Mouse (Mus musculus) midbrain, embryonic 16.5 days (tissue): ENCODE data around the gene Ssr2. TPM values are rescaled to one million over a fixed set of nuclear protein-coding genes. Genes with fewer than 3 reads are reported as not detected.

Experiments
- ATAC-seq: fragments of 200-750 bp; cut with Nextera tagmentation; 2 replicates; pipeline ENCODE4 v1.8.0; 2017; ENCODE audit warnings: moderate TSS enrichment
- H3K27ac ChIP-seq: fragments of 300-500 bp; sonication (generic); 2 replicates; pipeline ENCODE4 v1.5.1; 2014; ENCODE audit warnings: mild to moderate bottlenecking, low read length, mixed read lengths
- H3K27me3 ChIP-seq: fragments of 300-500 bp; sonication (generic); 2 replicates; pipeline ENCODE4 v1.6.1; 2014; ENCODE audit warnings: low read depth, low read length, mixed read lengths; ENCODE audit not compliant: control insufficient read depth, insufficient read depth
- H3K36me3 ChIP-seq: fragments of 300-500 bp; sonication (generic); 2 replicates; pipeline ENCODE4 v1.6.1; 2014; ENCODE audit warnings: mild to moderate bottlenecking, low read length, moderate library complexity, mixed read lengths; ENCODE audit not compliant: control insufficient read depth, insufficient read depth
- H3K4me1 ChIP-seq: fragments of 300-500 bp; sonication (generic); 2 replicates; pipeline ENCODE4 v1.6.1; 2014; ENCODE audit warnings: mild to moderate bottlenecking, low read length, mixed read lengths; ENCODE audit not compliant: control insufficient read depth, insufficient read depth
- H3K4me2 ChIP-seq: fragments of 300-500 bp; sonication (generic); 2 replicates; pipeline ENCODE4 v1.6.1; 2014; ENCODE audit warnings: mild to moderate bottlenecking, low read length, mixed read lengths
- H3K4me3 ChIP-seq: fragments of 300-500 bp; sonication (generic); 2 replicates; pipeline ENCODE4 v1.5.1; 2014; ENCODE audit warnings: low read depth, mild to moderate bottlenecking, low read length, moderate library complexity, mixed read lengths
- H3K9ac ChIP-seq: fragments of 300-500 bp; sonication (generic); 2 replicates; pipeline ENCODE4 v1.6.1; 2014; ENCODE audit warnings: low read depth, low read length, mixed read lengths
- H3K9me3 ChIP-seq: fragments of 300-500 bp; sonication (generic); replicated peaks from 2 replicates; pipeline ENCODE4 v1.6.1; 2014; ENCODE audit warnings: mild to moderate bottlenecking, low read length, mixed read lengths; ENCODE audit not compliant: control insufficient read depth, poor library complexity, severe bottlenecking
- WGBS: fragments of 180-500 bp; shearing (Covaris S2); extraction: QIAGEN DNeasy Blood & Tissue Kit; methylation state at CpG from one replicate; pipeline ENCODE4 v1.1.7; 2014; 5-methylcytosine and 5-hydroxymethylcytosine counted together
- polyA plus RNA-seq: library from polyadenylated mRNA; unstranded; fragments of >200 nt; fragmentation: Nextera tagmentation; extraction: Ambion mirVana; gene quantifications from 2 replicates; pipeline ENCODE4 v1.2.1, GENCODE M21; 2015

The Ssr2 gene
- polyA plus RNA-seq, 1 experiment from 2014 or later = 144 TPM

GRCm38 (mm10) chr3:88555731-88556130 lies 19.9 kb upstream of the Ssr2 start:
- Histone ChIP-seq H3K4me2 (no peak overlapping the region), H3K27ac (no peak overlapping the region), H3K36me3 (peaks cover 25% of the 10 kb centered on the region), H3K9ac (0 out of 2 replicates have a peak overlapping the region, but pooled peaks have one; percentile 28), H3K4me3 (no peak overlapping the region), H3K27me3 (no peaks in the 10 kb centered on the region), H3K9me3 (no peaks in the 10 kb centered on the region), H3K4me1 (peaks cover 26% of the 10 kb centered on the region)
- 97% methylated on average over 6 of the region's 6 CpGs for WGBS
- ATAC-seq = no peak

DNA sequence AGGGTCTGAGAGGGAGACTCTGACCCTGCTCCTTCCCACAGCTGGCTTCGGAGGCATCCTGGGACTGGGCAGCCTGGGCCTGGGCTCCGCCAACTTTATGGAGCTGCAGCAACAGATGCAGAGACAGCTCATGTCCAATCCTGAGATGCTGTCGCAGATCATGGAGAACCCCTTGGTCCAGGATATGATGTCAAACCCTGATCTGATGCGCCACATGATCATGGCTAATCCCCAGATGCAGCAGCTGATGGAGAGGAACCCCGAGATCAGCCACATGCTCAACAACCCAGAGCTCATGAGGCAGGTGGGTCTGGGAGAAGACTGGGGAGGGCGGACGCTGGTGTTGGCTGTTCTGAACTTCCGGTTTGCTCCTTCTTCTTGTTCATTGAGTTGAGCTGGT lies 19.1 kb upstream of the Ssr2 start:
- WGBS = 93% methylated on average over 8 of the region's 8 CpGs
- Histone ChIP-seq H3K9me3 (no peaks in the 10 kb centered on the region), H3K27ac (no peak overlapping the region), H3K9ac (no peak overlapping the region), H3K36me3 (peaks cover 29% of the 10 kb centered on the region), H3K4me1 (peaks cover 19% of the 10 kb centered on the region), H3K4me2 (no peak overlapping the region), H3K27me3 (no peaks in the 10 kb centered on the region), H3K4me3 (no peak overlapping the region)
- no peak for ATAC-seq

GRCm38 (mm10) chr3:88559596-88559995 lies 16.1 kb upstream of the Ssr2 start:
- H3K27ac ChIP-seq = no peak overlapping the region

DNA sequence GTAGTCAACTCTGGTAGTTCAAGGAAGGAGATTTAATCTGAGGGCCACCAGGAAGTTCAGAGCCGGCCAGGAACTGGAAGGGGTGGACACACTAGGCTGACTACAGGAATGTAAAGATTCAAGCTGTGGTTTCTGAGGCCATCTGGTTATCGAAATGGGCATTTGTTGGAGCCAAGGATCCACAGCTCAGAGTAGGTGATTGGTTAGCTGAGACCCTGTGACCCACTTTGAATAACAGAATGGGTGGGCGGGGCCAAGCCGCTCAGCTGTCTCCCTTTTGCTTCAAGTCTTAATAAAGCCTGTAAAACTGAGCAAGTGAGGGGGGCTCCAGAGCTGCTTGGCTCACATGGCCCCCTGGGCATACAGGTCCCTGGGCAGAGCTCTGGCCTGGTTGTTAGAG lies 13.7 kb upstream of the Ssr2 start:
- 56% methylated on average over 4 of the region's 4 CpGs for WGBS
- no peaks in the 10 kb centered on the region for H3K4me1 ChIP-seq
- H3K36me3 ChIP-seq = peaks cover 60% of the 10 kb centered on the region
- H3K4me2 ChIP-seq = no peak overlapping the region
- H3K9ac ChIP-seq = no peak overlapping the region
- no peak overlapping the region for H3K27ac ChIP-seq
- ATAC-seq = no peak
- no peaks in the 10 kb centered on the region for H3K9me3 ChIP-seq
- no peak overlapping the region for H3K4me3 ChIP-seq
- H3K27me3 ChIP-seq = no peaks in the 10 kb centered on the region

More at GRCm38 (mm10) chr3:88559596-88559995, 16.1 kb upstream of the Ssr2 start:
- Histone ChIP-seq H3K27me3 (no peaks in the 10 kb centered on the region), H3K4me1 (peaks cover 10% of the 10 kb centered on the region), H3K4me3 (no peak overlapping the region), H3K4me2 (no peak overlapping the region), H3K36me3 (peaks cover 43% of the 10 kb centered on the region), H3K9me3 (no peaks in the 10 kb centered on the region), H3K9ac (no peak overlapping the region)
- no peak for ATAC-seq
- WGBS = 94% methylated on average over 9 of the region's 9 CpGs

DNA sequence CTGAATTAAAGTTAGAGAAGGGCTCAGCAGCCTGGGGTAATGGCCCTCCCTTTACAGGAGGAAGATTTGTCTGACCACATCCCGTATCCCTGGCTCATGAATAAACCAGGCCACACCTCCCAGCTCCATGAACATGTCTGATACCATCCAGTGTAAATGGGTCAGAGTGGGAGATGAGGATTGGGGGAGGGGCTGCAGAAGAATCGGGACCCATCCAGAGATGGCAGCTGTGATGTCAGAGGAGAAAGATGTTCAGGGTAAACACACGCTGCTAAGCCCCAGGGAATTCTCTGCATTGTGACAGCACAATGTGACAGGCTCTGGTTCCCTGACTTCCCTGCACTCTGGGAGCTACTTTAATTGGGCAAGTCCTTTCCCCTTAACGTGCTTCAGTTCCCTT lies 12.2 kb upstream of the Ssr2 start:
- 51% methylated on average over 4 of the region's 4 CpGs for WGBS
- ATAC-seq = no peak
- Histone ChIP-seq H3K4me3 (no peak overlapping the region), H3K4me1 (no peaks in the 10 kb centered on the region), H3K27me3 (no peaks in the 10 kb centered on the region), H3K4me2 (no peak overlapping the region), H3K36me3 (peaks cover 69% of the 10 kb centered on the region), H3K27ac (no peak overlapping the region), H3K9ac (no peak overlapping the region), H3K9me3 (no peaks in the 10 kb centered on the region)

- WGBS = 87% methylated on average over 7 of the region's 7 CpGs
- Histone ChIP-seq H3K27me3 (no peaks in the 10 kb centered on the region), H3K4me1 (no peaks in the 10 kb centered on the region), H3K36me3 (peaks cover 70% of the 10 kb centered on the region), H3K9me3 (no peaks in the 10 kb centered on the region), H3K27ac (no peak overlapping the region), H3K4me3 (no peak overlapping the region), H3K4me2 (no peak overlapping the region), H3K9ac (no peak overlapping the region)
- ATAC-seq = no peak
Observed at GRCm38 (mm10) chr3:88563966-88564365, 11.7 kb upstream of the Ssr2 start.

DNA sequence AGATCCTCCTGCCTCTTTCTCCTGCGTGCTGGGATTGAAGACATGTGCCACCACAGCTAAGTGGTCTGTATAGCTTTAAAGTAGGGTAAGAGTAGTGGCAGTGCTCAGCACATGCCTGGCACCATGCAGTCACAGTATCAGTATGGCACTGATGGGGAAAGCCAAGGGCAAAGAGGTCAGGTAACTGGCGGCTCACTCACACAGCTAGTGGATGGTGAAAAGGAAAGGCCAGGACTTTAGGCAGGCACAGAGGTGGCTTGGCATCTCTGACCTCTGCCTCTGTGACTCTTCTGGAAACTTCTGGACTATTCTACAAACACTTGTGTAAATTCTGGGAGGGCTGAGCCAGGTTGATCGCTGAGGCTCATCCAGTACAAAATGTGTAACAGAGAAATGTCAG lies 9.6 kb upstream of the Ssr2 start:
- Histone ChIP-seq H3K9me3 (no peaks in the 10 kb centered on the region), H3K4me2 (no peak overlapping the region), H3K4me1 (no peaks in the 10 kb centered on the region), H3K36me3 (peaks cover 57% of the 10 kb centered on the region), H3K4me3 (no peak overlapping the region), H3K9ac (no peak overlapping the region), H3K27me3 (no peaks in the 10 kb centered on the region), H3K27ac (no peak overlapping the region)
- no peak for ATAC-seq
- WGBS = 96% methylated on average over 3 of the region's 3 CpGs

DNA sequence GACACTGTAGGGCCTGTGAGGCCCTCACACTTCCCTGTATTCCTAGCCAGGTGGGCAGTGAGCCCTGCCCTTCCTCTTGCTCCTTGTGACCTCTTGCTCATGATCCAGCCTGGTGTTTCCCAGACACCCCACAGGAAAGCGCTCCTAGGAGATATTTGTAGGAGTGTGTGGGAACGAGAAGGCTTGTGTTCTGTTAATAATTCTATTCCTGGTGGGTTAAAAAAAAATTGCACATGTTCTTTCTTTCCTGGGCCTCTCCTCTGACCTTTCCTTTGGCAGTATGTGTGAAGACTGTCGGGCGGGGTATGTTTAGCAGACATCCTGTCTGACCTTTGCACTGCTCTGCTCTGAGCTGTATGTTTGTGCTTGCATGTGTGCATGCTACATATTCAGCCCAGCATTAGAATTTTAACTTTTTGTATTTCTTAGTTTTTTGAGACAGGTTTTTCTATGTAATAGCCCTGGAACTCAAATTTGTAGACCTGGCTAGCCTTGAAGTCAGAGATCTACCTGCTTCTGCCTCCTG lies 9.1 kb upstream of the Ssr2 start:
- 97% methylated on average over 4 of the region's 4 CpGs for WGBS
- no peak overlapping the region for H3K9ac ChIP-seq
- no peak for ATAC-seq
- no peaks in the 10 kb centered on the region for H3K9me3 ChIP-seq
- H3K27me3 ChIP-seq = no peaks in the 10 kb centered on the region
- no peaks in the 10 kb centered on the region for H3K4me1 ChIP-seq
- no peak overlapping the region for H3K4me3 ChIP-seq
- peaks cover 56% of the 10 kb centered on the region for H3K36me3 ChIP-seq
- no peak overlapping the region for H3K27ac ChIP-seq
- H3K4me2 ChIP-seq = no peak overlapping the region

DNA sequence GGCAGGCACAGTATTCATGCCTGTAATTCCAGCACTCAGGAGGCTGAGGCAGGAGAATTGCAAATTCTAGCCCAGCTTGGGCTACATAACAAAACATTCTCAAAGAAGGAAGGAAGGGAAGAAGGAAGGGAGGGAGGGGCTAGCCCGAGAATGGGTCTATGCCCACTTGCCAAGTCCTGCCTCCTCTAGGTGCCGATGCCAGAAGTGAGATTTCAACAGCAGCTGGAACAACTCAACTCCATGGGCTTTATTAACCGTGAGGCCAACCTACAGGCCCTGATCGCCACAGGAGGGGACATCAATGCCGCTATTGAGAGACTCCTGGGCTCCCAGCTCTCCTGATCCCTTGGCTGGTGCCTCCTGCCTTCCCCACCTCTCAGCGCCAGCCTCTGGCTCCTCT lies 7.8 kb upstream of the Ssr2 start:
- Histone ChIP-seq H3K27ac (no peak overlapping the region), H3K36me3 (peaks cover 56% of the 10 kb centered on the region), H3K27me3 (no peaks in the 10 kb centered on the region), H3K4me1 (no peaks in the 10 kb centered on the region), H3K4me2 (no peak overlapping the region), H3K9me3 (no peaks in the 10 kb centered on the region), H3K9ac (no peak overlapping the region), H3K4me3 (no peak overlapping the region)
- ATAC-seq = no peak
- 94% methylated on average over 6 of the region's 6 CpGs for WGBS
